Mouse (Mus musculus) ES-E14 (cell line): ENCODE data around the gene Asap2.

Source experiments
- CHD2 ChIP-seq: IDR thresholded peaks from 2 replicates; pipeline ENCODE4 v1.6.1; 2014; ENCODE audit warnings: mild to moderate bottlenecking, low read depth, low read length, inconsistent platforms
- HCFC1 ChIP-seq: IDR thresholded peaks from 2 replicates; pipeline ENCODE4 v1.6.1; 2012; ENCODE audit warnings: low read length, inconsistent platforms, borderline replicate concordance; ENCODE audit not compliant: insufficient read depth
- ZC3H11A ChIP-seq: IDR thresholded peaks from 2 replicates; pipeline ENCODE4 v1.6.1; 2012; ENCODE audit warnings: low read depth, mild to moderate bottlenecking, inconsistent platforms, low read length, borderline replicate concordance

DNA sequence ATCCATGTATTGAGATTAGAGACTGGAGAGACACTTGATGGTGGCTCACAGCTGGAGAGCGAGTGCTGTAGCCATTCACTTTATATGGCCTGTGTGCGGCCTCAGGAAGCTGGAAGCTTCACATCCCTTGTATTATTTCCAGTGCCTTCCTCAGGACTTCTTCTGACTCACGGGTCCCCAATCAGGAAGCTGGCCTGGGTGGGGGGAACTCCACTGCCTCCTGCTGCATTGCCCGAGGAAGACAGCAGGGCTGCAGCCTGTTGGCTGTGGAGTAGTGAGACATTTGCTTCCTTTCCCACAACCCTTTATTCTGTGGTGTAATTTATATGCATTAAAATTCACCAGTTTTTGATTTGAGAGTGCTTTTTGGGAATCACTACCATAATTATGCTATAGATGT is 149.3 kb downstream of the Asap2 start:
- TF ChIP-seq ZC3H11A = no peak
- TF ChIP-seq CHD2 = no peak
- TF ChIP-seq HCFC1 = no peak
